Mouse (Mus musculus) embryonic facial prominence, embryonic 13.5 days (tissue): ENCODE measurements at regions not wholly inside any gene's neighbourhood (a gene's known extent, or its start where the extent isn't known, plus 50 kb on each side); places are given as distances from the start of the nearest gene placed in this dataset.

Experiments
- ATAC-seq: fragments of 200-750 bp; cut with Nextera tagmentation; 2 replicates; pipeline ENCODE4 v1.8.0; 2017; ENCODE audit warnings: low read depth; ENCODE audit not compliant: insufficient number of reproducible peaks, insufficient read depth, low FRiP score, low TSS enrichment
- H3K27ac ChIP-seq: fragments of 300-500 bp; sonication (generic); 2 replicates; pipeline ENCODE4 v1.5.1; 2015; ENCODE audit warnings: moderate library complexity, mild to moderate bottlenecking, inconsistent platforms
- H3K27me3 ChIP-seq: fragments of 300-500 bp; sonication (generic); 2 replicates; pipeline ENCODE4 v1.6.1; 2015; ENCODE audit warnings: mild to moderate bottlenecking, inconsistent platforms
- H3K36me3 ChIP-seq: fragments of 300-500 bp; sonication (generic); 2 replicates; pipeline ENCODE4 v1.6.1; 2015; ENCODE audit warnings: mild to moderate bottlenecking, inconsistent platforms
- H3K4me1 ChIP-seq: fragments of 300-500 bp; sonication (generic); 2 replicates; pipeline ENCODE4 v1.6.1; 2015; ENCODE audit warnings: inconsistent platforms
- H3K4me2 ChIP-seq: fragments of 300-500 bp; sonication (generic); 2 replicates; pipeline ENCODE4 v1.6.1; 2015; ENCODE audit warnings: moderate library complexity, mild to moderate bottlenecking, inconsistent platforms
- H3K4me3 ChIP-seq: fragments of 300-500 bp; sonication (generic); 2 replicates; pipeline ENCODE4 v1.5.1; 2015; ENCODE audit warnings: mild to moderate bottlenecking, inconsistent platforms
- H3K9ac ChIP-seq: fragments of 300-500 bp; sonication (generic); 2 replicates; pipeline ENCODE4 v1.6.1; 2015; ENCODE audit warnings: mild to moderate bottlenecking, inconsistent platforms
- H3K9me3 ChIP-seq: fragments of 300-500 bp; sonication (generic); 2 replicates; pipeline ENCODE4 v1.6.1; 2016; ENCODE audit warnings: inconsistent platforms
- WGBS: fragments of 180-500 bp; shearing (Covaris S2); methylation state at CpG from one replicate; pipeline ENCODE4 v1.1.7; 2015; ENCODE audit warnings: mixed read lengths; 5-methylcytosine and 5-hydroxymethylcytosine counted together

DNA sequence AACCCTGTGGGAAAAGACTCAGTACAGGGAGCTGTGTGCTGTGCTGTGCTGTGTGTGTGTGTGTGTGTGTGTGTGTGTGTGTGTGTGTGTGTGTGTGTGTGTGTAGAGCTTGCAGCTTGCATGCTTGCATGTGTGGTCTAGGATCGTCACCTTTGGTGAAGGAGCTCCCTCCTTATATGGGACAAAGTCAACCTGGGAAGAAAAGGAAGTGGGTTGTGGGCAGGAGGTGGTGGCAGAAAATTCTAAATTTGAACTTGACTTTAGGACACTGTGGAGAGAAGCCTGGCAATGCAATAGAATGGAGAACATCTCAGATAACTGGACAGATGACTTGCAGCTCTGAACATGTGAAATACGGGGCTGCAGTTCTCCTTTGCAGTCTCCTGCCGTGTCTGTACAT, 84.7 kb upstream of the Itprid2 start:
- no peaks in the 10 kb centered on the region for H3K9me3 ChIP-seq
- no peak overlapping the region for H3K9ac ChIP-seq
- ATAC-seq: no peak
- peaks cover 10% of the 10 kb centered on the region for H3K4me1 ChIP-seq
- 72% methylated on average over 3 of the region's 3 CpGs for WGBS
- H3K27ac ChIP-seq: 0 out of 2 replicates have a peak overlapping the region, but pooled peaks have one; percentile 28
- no peak overlapping the region for H3K4me3 ChIP-seq
- no peaks in the 10 kb centered on the region for H3K27me3 ChIP-seq
- no peak overlapping the region for H3K4me2 ChIP-seq
- no peaks in the 10 kb centered on the region for H3K36me3 ChIP-seq

DNA sequence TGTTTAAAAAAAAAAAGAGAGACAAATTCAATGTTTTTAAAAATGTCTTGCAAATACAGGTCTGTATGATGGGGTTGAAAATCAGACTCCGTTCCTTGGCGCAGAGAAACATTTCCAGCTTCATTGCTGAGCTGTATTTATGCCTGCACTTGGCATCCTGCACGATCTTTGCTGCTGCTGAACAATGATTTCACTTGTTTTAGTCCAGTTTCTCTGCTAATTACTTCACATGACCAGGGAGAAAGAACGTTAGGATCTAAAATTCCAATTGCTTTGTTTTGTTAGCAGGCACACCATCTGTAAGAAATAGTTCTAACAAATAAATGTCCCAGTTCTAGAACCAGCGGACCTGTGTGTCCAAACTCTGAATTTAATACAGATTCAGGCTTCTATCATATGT, 82.7 kb upstream of the Itprid2 start:
- H3K4me1 ChIP-seq: peaks cover 10% of the 10 kb centered on the region

DNA sequence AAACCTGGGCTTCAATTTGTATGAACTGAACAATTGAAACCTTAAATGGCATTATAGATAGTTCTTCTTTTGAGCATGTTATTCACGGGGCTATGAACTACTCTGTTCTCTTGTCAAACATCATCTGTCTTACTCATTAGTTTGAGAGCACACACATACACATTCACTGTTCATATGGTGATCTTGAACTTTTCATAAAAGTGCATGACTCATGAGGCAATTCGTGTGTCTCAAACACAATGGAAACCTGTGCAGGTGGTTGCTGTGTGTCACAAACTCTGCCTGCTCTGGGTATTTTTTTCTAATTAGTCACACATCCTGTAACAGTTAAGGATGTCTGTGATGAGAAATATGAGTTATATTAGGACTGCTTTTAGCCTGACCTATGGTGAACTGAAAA, 79.8 kb upstream of the Itprid2 start:
- Histone ChIP-seq H3K27me3 (no peaks in the 10 kb centered on the region), H3K4me1 (0 out of 2 replicates have a peak, but pooled peaks cover under 1% of the 10 kb centered on the region), H3K4me3 (no peak overlapping the region), H3K9ac (no peak overlapping the region), H3K4me2 (no peak overlapping the region), H3K36me3 (no peaks in the 10 kb centered on the region), H3K9me3 (no peaks in the 10 kb centered on the region), H3K27ac (no peak overlapping the region)
- ATAC-seq: no peak
- WGBS: 63% methylated on average over 2 of the region's 2 CpGs

More for the DNA sequence above, 82.7 kb upstream of the Itprid2 start:
- Histone ChIP-seq H3K4me3 (no peak overlapping the region), H3K9me3 (no peaks in the 10 kb centered on the region), H3K9ac (no peak overlapping the region), H3K4me2 (no peak overlapping the region), H3K27me3 (no peaks in the 10 kb centered on the region), H3K27ac (no peak overlapping the region), H3K36me3 (no peaks in the 10 kb centered on the region)
- WGBS: 68% methylated on average over 5 of the region's 5 CpGs
- ATAC-seq: no peak

DNA sequence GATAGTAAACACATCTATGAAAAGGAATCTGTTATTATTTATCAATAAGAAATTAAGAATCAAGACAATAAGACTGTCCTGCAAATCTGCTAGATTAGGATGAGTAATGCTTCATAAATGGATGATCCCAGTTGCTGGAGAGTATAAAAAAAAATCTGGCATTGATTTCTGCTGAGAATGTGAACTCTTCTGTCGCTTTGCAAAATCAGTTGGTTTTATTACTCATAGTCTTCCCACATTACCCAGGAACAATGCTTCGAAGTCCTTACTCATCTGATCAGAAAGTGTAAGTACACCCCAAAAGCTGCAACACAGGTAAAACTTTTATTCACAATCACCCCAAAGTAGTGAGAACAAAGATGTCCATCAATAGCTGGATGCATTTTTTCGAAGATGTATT, 77.8 kb upstream of the Itprid2 start:
- H3K27ac ChIP-seq: no peak overlapping the region
- no peaks in the 10 kb centered on the region for H3K36me3 ChIP-seq
- no peaks in the 10 kb centered on the region for H3K4me1 ChIP-seq
- H3K27me3 ChIP-seq: no peaks in the 10 kb centered on the region
- no peak for ATAC-seq
- WGBS: 83% methylated on average over 3 of the region's 3 CpGs
- no peaks in the 10 kb centered on the region for H3K9me3 ChIP-seq
- no peak overlapping the region for H3K9ac ChIP-seq
- no peak overlapping the region for H3K4me3 ChIP-seq
- no peak overlapping the region for H3K4me2 ChIP-seq

DNA sequence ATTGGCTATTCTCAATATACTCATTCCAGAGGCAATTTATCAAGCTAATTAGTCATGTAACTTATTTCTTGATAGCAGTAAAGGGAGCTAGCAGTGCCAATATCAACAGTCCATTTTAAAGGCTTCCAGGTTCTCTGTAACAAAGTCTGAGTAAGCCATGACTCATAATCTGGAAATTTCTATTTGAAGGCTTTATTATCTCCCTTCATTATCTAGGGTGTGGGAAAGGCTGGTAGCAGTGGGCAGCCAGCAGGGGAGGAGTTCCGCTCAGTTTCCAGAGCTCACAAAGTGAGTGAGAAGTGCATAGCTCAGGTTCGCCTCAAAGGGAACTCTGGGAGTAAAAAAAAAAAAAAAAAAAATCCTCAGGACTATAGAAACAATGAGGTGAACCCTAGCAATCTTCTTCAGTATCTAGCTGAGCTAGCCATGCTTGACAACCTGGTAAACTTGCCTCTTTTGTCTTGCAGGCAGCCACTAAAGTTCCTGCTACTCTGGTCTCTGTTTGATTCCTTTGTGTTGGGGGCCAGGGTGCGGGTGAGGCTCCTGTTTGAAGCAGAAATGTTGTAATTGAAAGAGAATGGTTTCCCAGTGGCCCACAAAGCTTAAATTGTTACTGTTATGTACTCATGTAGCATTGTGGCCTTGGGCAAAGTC, 68.7 kb upstream of the Itprid2 start:
- H3K9me3 ChIP-seq: no peaks in the 10 kb centered on the region
- no peak overlapping the region for H3K4me3 ChIP-seq
- H3K4me1 ChIP-seq: peaks cover 5% of the 10 kb centered on the region; the same call in 1 of the 2 replicates
- ATAC-seq: no peak
- no peak overlapping the region for H3K4me2 ChIP-seq
- WGBS: 17% methylated on average over 3 of the region's 3 CpGs
- no peaks in the 10 kb centered on the region for H3K27me3 ChIP-seq
- no peak overlapping the region for H3K9ac ChIP-seq
- H3K36me3 ChIP-seq: no peaks in the 10 kb centered on the region
- no peak overlapping the region for H3K27ac ChIP-seq

DNA sequence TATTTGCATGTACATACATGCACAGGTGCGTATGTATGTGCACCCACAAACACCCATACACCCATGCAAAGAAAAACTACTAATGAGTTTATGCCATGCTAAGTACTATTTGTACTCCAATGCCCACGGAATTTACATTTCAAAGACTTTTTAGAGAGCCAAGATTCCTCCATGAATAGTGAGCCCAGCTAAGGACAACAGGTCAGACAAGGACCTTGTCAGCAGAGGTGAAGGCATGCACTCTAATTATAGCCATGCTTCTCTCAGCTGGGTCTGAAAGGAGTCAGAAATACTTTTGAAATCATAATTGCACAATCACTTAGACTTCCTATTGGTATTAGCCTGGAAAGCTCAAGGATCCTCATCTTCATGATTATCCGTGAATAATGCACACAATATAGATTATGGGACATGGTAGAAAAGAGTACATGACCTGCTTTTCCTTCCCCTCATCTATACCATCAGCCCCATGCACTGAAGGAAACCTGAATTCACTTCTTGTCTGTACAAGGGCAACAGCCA, 67.7 kb upstream of the Itprid2 start:
- Histone ChIP-seq H3K4me3 (no peak overlapping the region), H3K27me3 (no peaks in the 10 kb centered on the region), H3K9me3 (no peaks in the 10 kb centered on the region), H3K9ac (no peak overlapping the region), H3K4me1 (peaks cover 5% of the 10 kb centered on the region; the same call in 1 of the 2 replicates), H3K36me3 (no peaks in the 10 kb centered on the region), H3K4me2 (no peak overlapping the region), H3K27ac (no peak overlapping the region)
- ATAC-seq: no peak
- WGBS: 78% methylated on average over 3 of the region's 3 CpGs

DNA sequence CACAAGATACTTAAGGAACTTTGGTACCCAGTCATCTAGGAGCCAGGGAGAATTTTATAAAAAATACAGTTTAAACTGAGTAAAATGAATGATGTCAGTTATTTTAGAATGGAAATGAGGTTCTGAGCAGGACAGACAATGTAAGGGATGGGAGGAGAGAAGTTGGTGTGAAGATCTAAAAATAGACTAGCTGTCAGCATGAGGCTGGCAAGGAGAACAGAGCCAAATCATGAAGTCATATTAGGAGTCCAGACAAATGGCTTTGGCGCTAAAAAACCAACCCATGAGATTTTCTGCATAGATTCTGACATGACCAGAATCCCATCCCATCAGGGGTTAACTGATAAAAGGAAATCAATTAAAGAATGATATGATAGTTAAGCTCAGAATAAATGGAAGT, 65.5 kb upstream of the Itprid2 start:
- H3K27ac ChIP-seq: no peak overlapping the region
- no peaks in the 10 kb centered on the region for H3K9me3 ChIP-seq
- H3K36me3 ChIP-seq: no peaks in the 10 kb centered on the region
- no peak overlapping the region for H3K4me2 ChIP-seq
- H3K27me3 ChIP-seq: no peaks in the 10 kb centered on the region
- no peak overlapping the region for H3K4me3 ChIP-seq
- WGBS: 95% methylated on average over 1 of the region's 1 CpGs
- no peak for ATAC-seq
- H3K9ac ChIP-seq: no peak overlapping the region
- H3K4me1 ChIP-seq: peaks cover 5% of the 10 kb centered on the region; the same call in 1 of the 2 replicates

DNA sequence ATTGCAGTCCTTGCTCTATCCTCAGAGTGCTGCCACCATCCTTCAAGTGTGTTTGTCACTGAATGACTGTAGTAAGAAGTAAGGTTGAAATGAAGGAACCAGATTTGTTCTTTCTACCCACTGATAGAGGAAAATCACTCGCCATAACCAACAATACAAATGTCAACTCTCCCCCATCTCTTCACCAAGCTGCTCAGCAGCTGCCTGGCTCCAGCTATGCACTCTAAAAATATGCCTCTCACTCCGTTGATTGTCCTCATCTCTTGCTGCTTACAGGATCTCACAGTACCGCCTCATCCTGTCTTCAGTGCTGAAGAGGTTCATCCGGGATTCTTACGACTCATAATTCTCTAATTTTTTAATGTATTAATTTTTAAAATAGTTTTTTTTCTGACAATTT, 63.2 kb upstream of the Itprid2 start:
- no peak overlapping the region for H3K4me2 ChIP-seq
- H3K27me3 ChIP-seq: no peaks in the 10 kb centered on the region
- H3K27ac ChIP-seq: no peak overlapping the region
- no peak for ATAC-seq
- 85% methylated on average over 5 of the region's 5 CpGs for WGBS
- no peak overlapping the region for H3K9ac ChIP-seq
- no peaks in the 10 kb centered on the region for H3K36me3 ChIP-seq
- H3K4me1 ChIP-seq: peaks cover 5% of the 10 kb centered on the region; the same call in 1 of the 2 replicates
- no peak overlapping the region for H3K4me3 ChIP-seq
- no peaks in the 10 kb centered on the region for H3K9me3 ChIP-seq

DNA sequence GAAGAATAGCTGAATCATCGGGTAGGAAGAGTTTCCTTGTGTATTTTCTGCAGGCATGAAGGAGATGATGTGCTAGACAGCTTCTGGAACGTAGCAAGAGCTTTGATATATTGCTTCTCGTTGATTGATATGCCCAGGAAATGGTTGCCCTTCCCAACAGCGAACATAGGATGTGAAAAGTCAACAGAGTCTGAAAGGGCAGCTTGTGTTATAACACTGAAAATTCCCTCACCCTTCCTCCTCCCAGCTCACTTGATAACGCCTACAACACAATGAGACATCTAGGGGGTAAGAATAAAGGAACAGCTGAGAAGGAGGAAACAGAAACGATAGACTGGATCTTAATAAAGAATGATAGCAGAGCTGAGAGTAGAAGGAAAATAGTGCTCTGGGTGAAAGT, 60.1 kb upstream of the Itprid2 start:
- no peaks in the 10 kb centered on the region for H3K36me3 ChIP-seq
- no peak overlapping the region for H3K27ac ChIP-seq
- WGBS: 70% methylated on average over 6 of the region's 6 CpGs
- no peak overlapping the region for H3K9ac ChIP-seq
- no peaks in the 10 kb centered on the region for H3K27me3 ChIP-seq
- no peak overlapping the region for H3K4me2 ChIP-seq
- no peak overlapping the region for H3K4me3 ChIP-seq
- ATAC-seq: no peak
- no peaks in the 10 kb centered on the region for H3K9me3 ChIP-seq
- H3K4me1 ChIP-seq: peaks cover 5% of the 10 kb centered on the region; the same call in 1 of the 2 replicates

DNA sequence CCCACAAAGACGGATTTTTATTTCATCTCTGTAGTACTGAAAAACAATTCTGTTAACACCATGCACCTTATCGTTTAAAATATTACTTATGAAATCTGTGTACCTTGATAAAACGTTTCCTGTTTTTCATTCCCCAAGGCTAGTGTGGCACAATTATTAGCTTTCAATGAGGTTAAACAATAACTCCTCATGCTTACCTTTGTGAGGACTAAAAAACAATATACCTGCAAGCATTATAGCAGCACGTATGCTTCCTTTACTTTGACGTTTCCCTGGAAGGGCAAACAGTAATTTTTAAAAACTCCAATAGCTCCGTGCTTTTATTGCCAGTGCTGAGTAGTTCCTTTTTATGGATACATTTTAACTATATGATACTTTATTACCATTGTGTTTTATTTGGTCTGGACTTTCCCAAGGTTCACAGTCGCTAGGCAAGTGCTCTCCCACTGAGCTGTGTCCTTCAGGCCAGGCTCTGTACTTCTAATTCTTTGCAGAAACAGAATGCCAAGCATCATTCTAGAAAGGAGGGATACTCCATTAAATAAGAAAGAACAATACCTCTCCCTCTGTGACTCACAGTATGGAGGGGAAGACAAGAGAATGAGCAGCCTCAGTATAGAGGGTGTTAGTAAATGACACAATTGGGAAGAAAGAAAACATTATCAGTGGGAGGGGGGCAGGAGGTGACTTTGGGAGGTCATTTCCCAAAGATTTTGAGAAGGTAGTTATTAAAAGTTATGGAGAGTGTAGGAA, 50.0 kb upstream of the Itprid2 start:
- no peak overlapping the region for H3K4me2 ChIP-seq
- no peak overlapping the region for H3K27ac ChIP-seq
- no peaks in the 10 kb centered on the region for H3K9me3 ChIP-seq
- H3K9ac ChIP-seq: no peak overlapping the region
- no peaks in the 10 kb centered on the region for H3K36me3 ChIP-seq
- WGBS: 74% methylated on average over 7 of the region's 7 CpGs
- H3K4me1 ChIP-seq: no peaks in the 10 kb centered on the region
- no peak overlapping the region for H3K4me3 ChIP-seq
- no peak for ATAC-seq
- H3K27me3 ChIP-seq: no peaks in the 10 kb centered on the region
